Mouse (Mus musculus) spleen, embryonic (tissue): ENCODE results near the gene Igf2r.
"Not testable (repeated sequence)": the region's sequence is repeated elsewhere in the genome, so short reads cannot be mapped to it uniquely, and the experiment has no call there.

Experiments
- CTCF ChIA-PET: fragments of 350-600 bp; sonication (Branson Sonifier 250); formaldehyde crosslinking; loops from one replicate; lab custom pipeline; 2022; lab: Charles Lee

Igf2r gene

DNA sequence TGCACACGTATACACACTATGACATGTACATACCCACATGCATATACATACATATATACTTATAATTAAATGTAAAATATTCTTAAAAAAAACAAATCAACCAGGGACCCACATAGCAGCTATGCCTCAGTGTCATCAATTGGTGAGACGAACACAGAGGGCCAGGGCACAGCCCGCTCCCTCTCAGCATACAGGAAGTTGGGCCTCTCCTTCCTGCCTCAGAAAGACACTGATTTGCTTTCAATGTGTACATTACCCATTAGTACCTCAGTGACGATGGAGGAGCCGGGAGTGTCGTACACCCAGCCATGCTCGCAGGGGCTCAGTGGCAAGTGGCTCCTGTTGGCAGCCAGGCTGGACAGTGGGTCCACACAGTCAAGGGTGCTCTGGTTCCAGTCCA is 94.5 kb downstream of the Igf2r start:
- CTCF ChIA-PET: not testable (repeated sequence)

DNA sequence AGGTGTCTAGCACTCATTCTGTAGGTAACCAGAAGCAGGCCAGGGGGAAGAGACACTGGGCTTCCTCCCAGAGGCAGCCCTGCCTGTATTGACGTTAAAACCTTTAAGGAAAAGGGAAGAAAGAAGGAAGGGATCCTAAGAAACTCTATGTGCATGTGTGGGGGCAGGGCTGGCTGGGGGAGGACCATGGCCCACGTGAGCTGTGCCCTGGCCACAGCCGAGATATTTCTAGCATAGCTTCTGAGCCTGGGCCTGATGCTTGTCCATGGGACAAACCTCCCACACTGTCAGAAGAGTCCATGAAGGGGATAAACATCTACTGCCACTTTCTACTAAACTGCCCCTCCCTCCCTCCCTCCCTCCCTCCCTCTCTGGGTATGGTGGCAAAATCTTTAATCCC is 95.6 kb downstream of the Igf2r start:
- CTCF ChIA-PET: no interaction called here

DNA sequence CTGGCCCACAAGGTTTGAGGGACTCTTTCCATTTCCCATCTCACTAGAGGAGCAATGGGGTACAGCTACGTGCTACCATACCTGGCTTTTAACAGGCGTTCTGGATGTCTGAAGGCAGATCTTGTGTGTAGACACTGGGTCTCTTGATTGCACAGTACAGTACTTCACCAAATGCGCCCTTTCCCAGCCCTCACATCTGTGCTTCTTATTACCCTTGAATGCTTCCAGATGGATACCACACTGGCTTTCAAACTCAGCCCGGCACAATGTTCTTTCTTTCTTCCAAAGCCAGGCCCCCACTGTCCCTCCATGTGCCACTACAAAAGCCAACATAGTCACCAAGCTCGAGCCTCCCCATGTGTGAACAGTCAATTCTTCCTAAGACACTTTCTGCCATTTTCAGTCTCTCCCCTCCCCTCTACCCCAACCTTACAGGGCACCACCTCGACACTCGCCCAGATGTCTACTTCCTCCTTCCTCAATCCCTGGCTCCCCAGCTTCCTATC is 97.1 kb downstream of the Igf2r start:
- CTCF ChIA-PET: no interaction called here

DNA sequence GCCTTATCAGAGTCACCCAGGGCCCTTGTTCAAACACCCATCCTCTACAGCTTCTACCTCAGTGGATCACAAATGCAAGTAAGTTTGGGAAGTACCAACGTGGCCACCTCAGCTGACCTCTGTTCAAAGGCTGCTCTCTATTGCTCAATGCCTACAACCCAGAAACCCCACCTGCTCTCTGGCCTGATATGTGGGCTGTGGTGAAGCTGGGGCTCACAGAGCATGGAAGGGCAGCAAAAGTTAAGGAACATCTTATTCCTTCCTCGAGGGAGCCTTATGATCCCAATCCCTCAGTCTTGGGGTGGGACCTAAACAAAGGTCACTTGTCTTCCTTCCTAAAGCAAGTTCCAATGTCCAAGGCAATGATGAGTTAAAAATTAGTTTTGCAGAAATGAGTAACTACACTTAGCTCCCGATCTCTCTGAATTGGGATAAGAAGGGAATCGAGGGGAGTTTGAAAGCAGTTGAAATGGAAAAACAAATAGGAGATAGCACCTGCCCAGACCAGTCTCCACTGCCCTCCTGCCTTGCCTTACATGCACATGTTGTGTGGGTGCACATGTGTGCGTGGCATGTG is 98.3 kb downstream of the Igf2r start:
- CTCF ChIA-PET: no interaction called here

DNA sequence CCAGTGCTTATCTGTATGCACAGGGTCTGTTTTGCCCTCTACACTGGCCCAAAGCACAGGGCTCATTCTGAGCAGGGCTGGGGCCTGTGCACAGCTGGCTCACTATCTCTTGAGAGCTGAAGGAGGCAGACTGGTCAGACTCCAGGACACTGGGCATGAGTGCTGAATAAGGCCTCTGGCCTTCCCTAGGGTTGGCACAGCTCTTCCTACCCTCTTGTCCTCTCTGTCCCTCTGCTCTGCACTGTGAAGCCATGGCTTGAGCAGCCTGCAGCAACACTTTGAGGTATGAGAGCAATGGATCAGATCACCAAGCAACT is 100.1 kb downstream of the Igf2r start:
- CTCF ChIA-PET: no interaction called here

DNA sequence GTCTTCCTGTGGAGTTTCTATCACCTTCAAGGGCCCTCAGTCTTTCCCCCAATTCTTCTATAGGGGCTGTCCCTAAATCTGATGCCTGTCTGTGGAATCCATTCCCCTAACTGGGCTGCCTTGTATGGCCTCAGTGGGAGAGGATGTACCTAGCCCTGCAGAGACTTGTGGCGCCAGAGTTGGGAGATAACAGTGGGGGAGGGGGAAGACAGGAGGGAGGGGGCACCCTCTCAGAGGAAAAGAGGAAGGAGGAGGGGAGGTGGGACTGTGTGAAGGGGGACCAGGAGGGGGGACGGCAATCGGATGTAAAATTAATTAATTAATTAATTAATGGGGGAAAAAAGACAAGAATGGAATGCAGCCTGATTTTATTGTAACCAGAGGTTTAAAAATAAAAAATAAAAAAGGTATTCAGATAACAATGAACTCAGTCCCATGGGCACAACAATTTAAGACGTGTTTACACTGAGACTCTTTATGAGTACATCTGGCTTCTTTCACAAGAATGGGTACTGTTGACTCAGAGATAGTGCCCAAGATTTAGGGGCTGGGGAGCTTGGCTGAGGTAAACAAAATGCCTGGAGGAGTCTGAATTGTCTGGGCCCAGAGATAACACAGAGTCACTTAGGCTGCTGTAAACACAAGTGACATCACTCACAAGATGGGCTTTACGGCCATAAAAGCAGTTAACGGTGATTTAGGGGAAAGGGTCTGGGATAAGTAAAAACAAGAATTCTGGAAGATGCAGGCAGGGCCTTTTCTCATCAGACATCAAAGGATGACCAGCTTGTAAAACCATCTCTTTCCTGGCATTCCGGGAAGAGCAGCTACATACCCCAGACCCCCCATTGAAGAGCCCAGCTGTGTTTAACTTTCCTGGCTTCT is 100.7 kb downstream of the Igf2r start:
- CTCF ChIA-PET: no interaction called here

DNA sequence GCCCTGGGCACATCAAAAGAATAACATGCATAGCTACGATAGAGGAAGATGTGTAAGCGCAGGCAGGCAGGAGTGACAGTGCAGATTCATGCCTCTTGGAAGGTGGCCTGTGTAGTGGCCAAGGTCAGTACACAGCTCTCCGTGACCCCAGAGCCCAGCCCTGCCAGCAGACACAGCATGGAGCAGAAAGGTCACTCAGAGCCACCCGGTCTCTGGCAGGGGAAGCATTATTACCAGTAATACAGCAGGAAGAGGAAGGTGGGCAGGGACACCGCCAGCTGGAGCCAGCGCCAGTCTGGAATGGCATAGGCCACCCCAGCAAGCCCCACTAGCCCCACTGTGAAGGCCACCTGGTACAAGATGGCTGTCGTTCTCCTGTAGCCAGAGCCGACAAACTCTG is 105.3 kb downstream of the Igf2r start:
- CTCF ChIA-PET: no interaction called here

DNA sequence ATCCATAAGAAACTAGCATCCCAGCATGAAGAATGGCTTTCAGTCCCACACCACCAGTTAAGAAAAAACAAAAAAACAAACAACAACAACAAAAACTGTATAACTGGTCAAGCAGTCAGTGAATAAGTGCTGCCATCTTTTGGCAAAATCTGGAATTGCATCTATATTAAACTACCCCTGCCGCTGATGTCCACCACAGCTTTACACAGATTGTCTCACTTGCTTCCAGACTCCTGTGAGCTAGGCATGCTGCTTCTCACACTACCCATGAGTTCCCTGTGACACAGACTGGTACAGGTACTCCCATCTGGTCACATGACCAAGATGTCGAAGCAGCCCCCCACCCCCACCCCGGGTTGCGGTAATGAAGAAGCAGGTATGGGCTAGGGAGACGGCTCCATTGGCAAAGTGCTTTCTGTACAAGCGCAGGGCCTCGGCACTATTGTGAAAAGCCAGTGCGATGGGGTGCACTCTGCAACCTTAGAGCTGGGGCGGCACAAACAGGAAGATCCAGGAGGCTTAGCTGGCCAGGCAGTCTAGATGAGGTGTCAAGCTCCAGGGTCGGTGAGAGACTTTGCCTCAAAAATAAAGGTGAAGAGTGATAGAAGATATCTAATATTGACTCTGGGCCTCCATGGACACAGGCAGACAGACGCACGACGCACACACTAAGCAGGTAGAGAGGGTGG is 108.7 kb downstream of the Igf2r start:
- CTCF ChIA-PET: no interaction called here

DNA sequence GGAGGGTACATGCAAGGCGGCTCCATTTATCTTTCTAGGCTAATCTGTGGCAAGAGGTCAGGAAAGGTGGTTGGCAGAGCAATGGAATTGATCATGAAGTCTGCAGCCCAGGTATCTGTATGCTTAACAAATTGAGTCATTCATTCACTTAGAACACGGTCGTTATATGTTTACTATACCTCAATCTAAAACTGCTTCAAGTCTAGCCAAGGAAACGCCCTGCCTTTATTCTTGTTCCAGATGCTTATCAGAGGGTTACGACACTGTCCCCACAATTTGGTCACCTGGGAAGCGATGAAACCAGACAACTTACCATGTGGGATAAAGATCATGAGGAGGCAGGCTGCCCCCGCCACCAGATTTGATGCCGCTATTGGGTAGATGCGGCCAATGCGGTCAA is 110.2 kb downstream of the Igf2r start:
- CTCF ChIA-PET: interaction anchor here (0.7 kb wide), 1 partner anchor 13 kb away, joined by 3 read pairs; no protein-coding TSS in a partner anchor

DNA sequence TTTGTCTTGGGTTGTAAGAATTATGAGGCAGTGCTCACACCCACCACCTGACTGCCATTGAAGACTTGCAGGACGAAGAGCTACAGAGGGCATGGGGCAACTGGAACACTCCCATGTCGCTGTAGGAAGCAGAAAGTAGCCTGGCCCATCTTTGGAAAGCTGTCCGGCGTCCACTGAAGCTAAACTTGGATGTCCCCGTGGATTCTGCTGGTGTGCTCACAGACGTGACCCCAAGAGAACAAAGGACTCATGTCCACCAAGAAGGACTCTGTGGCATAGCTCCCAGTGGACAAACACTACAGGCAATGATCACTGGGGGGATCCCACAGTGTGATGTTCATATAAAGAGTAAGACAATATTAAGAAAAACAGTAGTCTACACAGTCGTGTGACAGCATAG is 110.7 kb downstream of the Igf2r start:
- CTCF ChIA-PET: no interaction called here

DNA sequence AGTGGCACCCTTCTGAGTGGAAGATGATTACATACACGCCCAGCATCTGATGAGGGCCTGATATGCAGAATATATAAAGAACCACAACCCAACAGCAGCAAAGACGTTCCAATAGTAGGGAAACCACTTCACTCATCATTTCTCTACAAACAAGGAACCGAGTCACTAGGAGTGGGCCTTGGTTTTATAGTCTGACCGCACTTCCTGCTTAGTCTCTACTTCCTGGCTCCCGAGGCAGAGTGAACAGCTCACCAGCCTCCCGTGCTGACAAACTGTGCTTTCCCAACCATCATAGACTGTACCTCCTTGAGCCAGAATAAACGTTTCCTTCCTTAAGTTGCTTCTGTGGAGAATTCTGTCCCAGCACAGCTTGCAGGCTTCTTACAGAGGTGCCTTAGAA is 113.6 kb downstream of the Igf2r start:
- CTCF ChIA-PET: no interaction called here

DNA sequence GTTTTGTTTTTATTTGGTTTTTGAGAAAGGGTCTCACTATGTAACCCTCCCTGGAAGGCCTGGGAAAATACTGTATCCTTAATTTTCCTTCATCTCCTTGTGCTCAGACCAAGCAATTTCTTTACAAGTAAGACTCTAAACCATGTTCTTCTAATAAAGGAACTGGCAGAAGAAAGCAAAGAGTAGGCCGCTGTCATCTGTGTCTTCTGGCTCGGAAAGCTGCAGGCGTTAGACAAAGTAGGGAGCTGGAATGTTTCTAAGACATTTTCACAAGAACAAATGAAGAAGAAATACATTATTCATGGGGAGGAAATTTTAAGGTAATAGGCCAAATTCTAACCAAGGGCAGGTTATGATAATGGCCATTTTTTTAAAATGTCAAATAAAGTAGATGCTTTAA is 115.4 kb downstream of the Igf2r start:
- CTCF ChIA-PET: no interaction called here

DNA sequence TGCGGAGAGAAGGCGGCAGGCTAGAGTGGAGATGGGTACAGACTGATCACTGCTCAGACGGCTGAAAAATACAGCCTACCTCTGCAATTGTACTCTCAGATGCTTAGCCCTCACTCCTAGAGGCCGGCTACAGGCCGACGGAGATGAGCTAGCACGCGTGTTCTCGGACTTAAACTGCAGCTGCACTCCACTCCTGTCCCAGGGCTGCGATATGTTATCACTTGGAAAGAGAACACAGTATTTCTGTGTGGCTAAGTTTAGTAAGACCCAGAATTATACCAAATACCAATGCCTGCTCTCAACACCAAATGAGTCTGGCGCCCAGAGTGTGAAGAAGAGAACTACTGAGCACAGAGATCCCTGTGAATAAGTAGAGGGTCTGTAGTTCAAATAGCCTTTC is 116.9 kb downstream of the Igf2r start:
- CTCF ChIA-PET: no interaction called here

DNA sequence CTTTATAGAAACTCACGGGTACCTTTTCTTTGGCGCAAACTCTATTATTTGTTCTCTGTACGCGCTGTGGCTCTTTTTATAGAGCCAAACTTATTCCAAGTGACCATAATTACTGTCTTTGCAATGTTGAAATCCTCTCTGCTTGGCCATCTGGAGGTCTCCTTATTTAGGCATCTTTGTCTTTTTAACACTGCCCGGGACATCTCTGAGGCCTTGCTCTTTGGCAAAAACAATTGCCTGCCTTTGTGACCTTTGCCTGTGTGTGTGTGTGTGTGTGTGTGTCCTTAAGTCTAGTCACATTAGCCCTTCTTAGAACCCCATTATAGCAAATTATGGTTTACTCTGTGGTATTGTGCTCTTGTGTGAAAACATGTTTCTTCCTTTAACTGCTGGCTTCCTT is 124.0 kb downstream of the Igf2r start:
- CTCF ChIA-PET: no interaction called here

DNA sequence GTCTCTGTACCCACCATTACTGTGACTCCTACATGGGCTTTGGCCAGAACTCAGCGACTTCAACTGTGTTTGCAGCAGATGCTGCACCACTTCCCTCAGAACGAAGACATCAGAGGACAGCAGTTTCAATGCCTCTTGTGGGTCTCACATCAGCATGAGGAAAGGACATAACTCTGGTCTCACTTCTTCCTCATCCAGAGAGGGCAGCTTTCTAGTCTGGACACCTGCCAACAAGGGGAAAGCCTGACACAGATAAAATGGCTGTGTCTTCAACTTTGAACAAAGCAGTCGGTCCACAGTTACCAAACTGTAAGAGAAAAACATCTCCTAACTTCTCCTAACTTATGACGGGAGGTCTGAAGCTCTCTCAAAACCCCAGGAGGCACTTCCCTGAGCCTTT is 128.4 kb downstream of the Igf2r start:
- CTCF ChIA-PET: interaction anchor here (0.7 kb wide), 1 partner anchor 192 kb away, joined by 3 read pairs; no protein-coding TSS in a partner anchor

DNA sequence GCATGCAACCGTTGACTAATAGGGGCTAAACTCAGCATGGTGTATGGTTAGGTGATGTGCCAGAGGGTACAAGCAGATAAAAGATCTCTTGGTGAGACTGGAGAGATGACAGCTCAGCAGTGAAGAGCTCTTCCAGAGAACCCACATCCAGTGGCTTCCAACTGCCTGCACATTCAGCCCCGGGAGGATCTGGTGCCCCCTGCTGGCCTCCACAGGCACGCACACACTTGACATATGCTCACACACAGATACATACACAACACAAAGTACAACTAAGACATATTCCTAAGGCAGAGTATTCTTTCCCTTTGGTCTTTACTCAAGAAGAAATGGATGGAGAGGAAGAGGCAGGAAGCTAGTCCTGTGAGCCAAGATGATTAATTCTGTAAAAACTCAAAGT is 129.9 kb downstream of the Igf2r start:
- CTCF ChIA-PET: interaction anchor here (0.5 kb wide), 1 partner anchor 346 kb away, joined by 8 read pairs; no protein-coding TSS in a partner anchor

DNA sequence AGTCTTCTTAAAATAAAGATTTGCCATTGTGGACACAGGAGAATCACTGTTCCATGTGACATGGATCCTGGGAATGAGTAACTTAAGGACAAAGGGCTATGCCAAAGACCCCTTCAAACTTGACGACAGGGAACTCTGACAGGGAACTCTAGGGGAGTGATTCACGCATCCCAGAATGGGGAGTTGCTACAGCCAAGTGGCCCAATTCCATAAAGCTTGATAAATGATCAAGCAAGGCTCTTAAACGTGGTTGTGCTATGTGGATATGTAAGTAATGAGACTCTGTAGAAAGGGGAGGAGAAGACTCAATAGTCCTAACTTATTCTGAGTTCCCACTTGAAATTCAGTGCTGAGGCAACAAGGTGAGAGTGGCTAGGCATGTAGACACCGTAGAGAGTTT is 134.7 kb downstream of the Igf2r start:
- CTCF ChIA-PET: no interaction called here
